Mouse (Mus musculus): ENCODE results near the gene Bcam. TPM values are rescaled to one million over a fixed set of nuclear protein-coding genes. Genes with fewer than 3 reads are reported as not detected.

The Bcam gene
- total and polyA plus RNA-seq, 3 experiments = 2.6 to 8.1 TPM; not detected in 1

- TF ChIP-seq EP300 (IDR thresholded peaks at IDR 0.05; ENCODE audit: low read depth in 1 of 2, low read length in 2 of 2) = 0 out of 4 replicates have a peak, but pooled peaks of 1 of the 2 experiments have one; percentile 13
- no peak for TF ChIP-seq RCOR1 (IDR thresholded peaks at IDR 0.05; ENCODE audit: low read depth, low read length)
- no peak for TF ChIP-seq JUND (IDR thresholded peaks at IDR 0.05; ENCODE audit: low read depth, low read length)
- no peak for TF ChIP-seq BHLHE40 (IDR thresholded peaks at IDR 0.05; ENCODE audit: borderline replicate concordance, low read depth, low read length)
- no peak for TF ChIP-seq SMC3 (IDR thresholded peaks at IDR 0.05; ENCODE audit: low read depth, low read length)
- TF ChIP-seq USF2 (IDR thresholded peaks at IDR 0.05; ENCODE audit: borderline replicate concordance in 1 of 2, insufficient read depth in 1 of 2, low read depth in 1 of 2, low read length in 2 of 2) = no peak
- TF ChIP-seq POLR2AphosphoS2 (IDR thresholded peaks at IDR 0.05; ENCODE audit: low read length) = peak; percentile 90
- no peak for TF ChIP-seq TAL1 (IDR thresholded peaks at IDR 0.05; ENCODE audit: low read length)
- TF ChIP-seq ZMIZ1 (IDR thresholded peaks at IDR 0.05; ENCODE audit: low read depth, low read length) = 0 out of 2 replicates have a peak, but pooled peaks have one; percentile 55
- peak; percentile 76; the same call in 1 of the 2 replicates for TF ChIP-seq CHD1 (IDR thresholded peaks at IDR 0.05; ENCODE audit: low read depth, low read length)
- TF ChIP-seq MAZ (IDR thresholded peaks at IDR 0.05; ENCODE audit: low read depth, low read length) = no peak
- peak; percentile 48; the same call in 1 of the 2 replicates for TF ChIP-seq TCF12 (IDR thresholded peaks at IDR 0.05; ENCODE audit: low read depth, low read length)
- TF ChIP-seq ELF1 (IDR thresholded peaks at IDR 0.05; ENCODE audit: low read depth, low read length) = no peak
- TF ChIP-seq CTCF (IDR thresholded peaks at IDR 0.05 in 2 of 3, conservative IDR thresholded peaks at IDR 0.05 in 1 of 3; ENCODE audit: control insufficient read depth in 1 of 3, insufficient read depth in 1 of 3, low read depth in 2 of 3, low read length in 3 of 3, poor library complexity in 1 of 3, severe bottlenecking in 1 of 3) = no peak
- TF ChIP-seq CHD2 (IDR thresholded peaks at IDR 0.05; ENCODE audit: low read length) = no peak
- TF ChIP-seq NELFE (IDR thresholded peaks at IDR 0.05; ENCODE audit: low read depth, low read length) = peak; percentile 85
These were observed 54.6 kb downstream of the Bcam start (continued) for GRCm38 (mm10) chr7:19716055-19716682.

GRCm38 (mm10) chr7:19715239-19716054 lies 55.4 kb downstream of the Bcam start, which contains the start of gene Tomm40:
Gene Tomm40, minus strand, starts transcription at chr7:19715438.
- peak within 1 kb of the TSS; percentile 90 for H3K9ac ChIP-seq (ENCODE audit: control insufficient read depth, low read depth, low read length, poor library complexity, severe bottlenecking)
- H3K4me1 ChIP-seq (ENCODE audit: control insufficient read depth in 1 of 2, insufficient read depth in 2 of 2, low read length in 2 of 2) = peaks cover 0 to 19% of the 10 kb centered on the region in 2 experiments; a peak in 2 of 4 replicates
- peak within 1 kb of the TSS; percentile 99 for H3K27ac ChIP-seq (ENCODE audit: control insufficient read depth, low read depth, low read length)
- peaks cover 20% of the 10 kb centered on the region for H3K79me2 ChIP-seq (ENCODE audit: control insufficient read depth, insufficient read depth, low read length, poor library complexity)
- TF ChIP-seq KAT2A (conservative IDR thresholded peaks at IDR 0.05; ENCODE audit: low read depth, low read length) (peak; percentile 83), TCF12 (IDR thresholded peaks at IDR 0.05; ENCODE audit: low read depth, low read length) (0 out of 2 replicates have a peak, but pooled peaks have one; percentile 33), CHD1 (IDR thresholded peaks at IDR 0.05; ENCODE audit: low read depth, low read length) (no peak), MAX (IDR thresholded peaks at IDR 0.05; ENCODE audit: low read length) (peak; percentile 72), ZNF384 (IDR thresholded peaks at IDR 0.05; ENCODE audit: low read depth, low read length) (no peak), POLR2A (IDR thresholded peaks at IDR 0.05; ENCODE audit: control insufficient read depth in 1 of 2, insufficient read depth in 1 of 2, low read depth in 1 of 2, low read length in 2 of 2, poor library complexity in 1 of 2) (peak; percentile 55 to 65; a peak in 3 of 4 replicates), E2F4 (IDR thresholded peaks at IDR 0.05; ENCODE audit: borderline replicate concordance, low read depth, low read length) (no peak), ELF1 (IDR thresholded peaks at IDR 0.05; ENCODE audit: low read depth, low read length) (peak; percentile 98), USF1 (IDR thresholded peaks at IDR 0.05; ENCODE audit: low read depth, low read length) (peak; percentile 54), CTCF (IDR thresholded peaks at IDR 0.05 in 2 of 3, conservative IDR thresholded peaks at IDR 0.05 in 1 of 3; ENCODE audit: control insufficient read depth in 1 of 3, insufficient read depth in 1 of 3, low read depth in 2 of 3, low read length in 3 of 3, poor library complexity in 1 of 3, severe bottlenecking in 1 of 3) (no peak), MXI1 (IDR thresholded peaks at IDR 0.05; ENCODE audit: low read depth, low read length) (peak; percentile 79), NELFE (IDR thresholded peaks at IDR 0.05; ENCODE audit: low read depth, low read length) (peak; percentile 72), SIN3A (IDR thresholded peaks at IDR 0.05; ENCODE audit: low read length) (peak; percentile 69; the same call in 1 of the 2 replicates), CHD2 (IDR thresholded peaks at IDR 0.05; ENCODE audit: low read length) (peak; percentile 89), HCFC1 (IDR thresholded peaks at IDR 0.05; ENCODE audit: low read depth, low read length) (peak; percentile 86), GABPA (IDR thresholded peaks at IDR 0.05; ENCODE audit: low read depth, low read length) (no peak), NRF1 (IDR thresholded peaks at IDR 0.05; ENCODE audit: insufficient read depth, low read depth, low read length, poor library complexity, severe bottlenecking) (0 out of 2 replicates have a peak, but pooled peaks have one; percentile 44), GATA1 (IDR thresholded peaks at IDR 0.05; ENCODE audit: low read depth, low read length) (peak; percentile 35), ETS1 (IDR thresholded peaks at IDR 0.05; ENCODE audit: low read depth, low read length) (no peak)
- DNase-seq (ENCODE audit: low read depth, low spot score) = peak; percentile 100
- no peaks in the 10 kb centered on the region for H3K9me3 ChIP-seq (replicated peaks; ENCODE audit: insufficient read depth, low read length)
- H3K36me3 ChIP-seq (ENCODE audit: control insufficient read depth in 1 of 2, insufficient read depth in 2 of 2, low read length in 2 of 2) = peaks cover 3 to 14% of the 10 kb centered on the region in 2 experiments; a peak in 3 of 4 replicates
- H3K4me3 ChIP-seq (ENCODE audit: control insufficient read depth in 1 of 2, insufficient read depth in 1 of 2, low read depth in 2 of 2, low read length in 2 of 2) = peak within 1 kb of the TSS; percentile 72 to 97
- no peaks in the 10 kb centered on the region for H3K27me3 ChIP-seq (ENCODE audit: control insufficient read depth in 1 of 2, insufficient read depth in 2 of 2, low read length in 2 of 2)
